Mouse (Mus musculus) 3T3-L1 (cell line): Measurements from ENCODE around the gene Fam129a.
A peak's percentile ranks its signal among the peaks of the same experiment; 100 is the strongest.

ENCODE experiments used
- DNase-seq: peaks from one replicate; pipeline ENCODE4 v3.0.0-alpha.2; 2015; ENCODE audit warnings: low read depth, low spot score

The Fam129a gene

DNA sequence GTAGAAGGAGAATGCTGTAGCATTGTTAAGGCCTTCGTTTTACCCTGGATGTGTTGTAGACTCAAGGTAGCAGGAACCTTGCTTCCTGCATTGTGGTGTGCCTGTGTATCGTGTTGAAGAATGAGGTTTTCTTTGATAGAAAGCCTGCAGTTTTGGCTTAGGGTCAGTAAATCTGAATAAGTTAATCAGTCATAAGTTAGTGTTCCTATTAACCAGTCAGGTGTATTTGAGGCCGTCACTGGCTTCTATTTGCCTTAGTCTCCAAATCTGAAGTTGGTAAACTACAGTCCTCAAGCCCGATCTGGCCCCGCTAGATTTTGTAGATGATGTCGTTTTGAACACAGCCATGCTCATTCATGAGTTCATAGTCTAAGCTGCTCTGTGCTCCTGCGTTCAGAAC is 125.8 kb downstream of the Fam129a start:
- DNase-seq = no peak

DNA sequence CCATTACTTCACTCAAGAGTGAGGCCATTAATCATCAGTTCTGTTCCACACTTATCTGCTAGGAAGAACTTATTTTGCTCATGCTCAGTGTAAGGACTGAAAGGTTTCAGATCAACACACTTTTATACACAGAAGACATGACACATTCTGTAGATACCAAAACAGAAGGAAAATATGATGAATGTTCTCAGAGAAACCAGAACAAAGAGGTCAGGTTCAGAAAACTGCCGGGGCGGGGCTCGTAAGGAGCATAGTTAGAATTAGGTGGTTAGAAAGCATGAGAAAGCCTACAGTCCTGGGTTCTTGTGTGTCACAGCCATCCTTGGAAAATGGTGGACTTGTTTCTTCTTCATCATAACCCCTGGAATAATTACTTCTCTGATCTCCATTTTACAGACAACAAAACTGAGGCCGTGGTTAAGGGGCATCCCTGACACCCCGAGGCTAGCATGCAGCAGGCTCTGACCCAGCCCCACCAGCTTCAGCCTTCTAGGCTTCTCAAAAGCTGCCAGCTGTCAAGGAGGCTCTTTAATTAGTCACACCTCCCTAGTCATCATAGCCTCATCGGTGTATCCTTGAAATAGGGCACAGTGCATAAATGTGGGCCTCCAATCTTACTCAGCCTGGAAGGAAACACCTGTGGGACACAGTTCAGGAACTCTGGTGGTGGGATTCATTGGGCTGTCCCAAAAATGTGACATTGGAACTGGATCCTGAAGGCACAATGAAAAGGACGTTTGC is 127.1 kb downstream of the Fam129a start:
- DNase-seq = no peak

DNA sequence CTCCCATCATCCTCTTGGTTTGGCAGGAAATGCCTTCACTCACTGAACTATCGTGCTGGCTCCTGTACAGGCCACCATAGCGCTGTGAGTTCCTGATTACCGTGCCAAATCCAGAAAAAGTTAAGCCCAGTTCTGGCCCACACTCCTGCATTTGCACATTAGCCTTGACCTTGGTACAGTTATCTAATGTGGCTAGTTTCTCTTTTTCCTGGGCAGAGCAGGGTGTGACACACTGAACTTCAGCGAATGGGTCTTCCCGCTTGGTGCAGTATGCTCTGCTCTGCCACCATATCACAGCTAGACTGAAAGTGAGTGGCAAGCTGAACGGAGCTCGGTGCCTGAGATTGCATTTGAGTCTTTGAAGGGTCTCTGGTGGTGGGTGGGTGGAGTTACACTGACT is 128.4 kb downstream of the Fam129a start:
- DNase-seq = no peak

DNA sequence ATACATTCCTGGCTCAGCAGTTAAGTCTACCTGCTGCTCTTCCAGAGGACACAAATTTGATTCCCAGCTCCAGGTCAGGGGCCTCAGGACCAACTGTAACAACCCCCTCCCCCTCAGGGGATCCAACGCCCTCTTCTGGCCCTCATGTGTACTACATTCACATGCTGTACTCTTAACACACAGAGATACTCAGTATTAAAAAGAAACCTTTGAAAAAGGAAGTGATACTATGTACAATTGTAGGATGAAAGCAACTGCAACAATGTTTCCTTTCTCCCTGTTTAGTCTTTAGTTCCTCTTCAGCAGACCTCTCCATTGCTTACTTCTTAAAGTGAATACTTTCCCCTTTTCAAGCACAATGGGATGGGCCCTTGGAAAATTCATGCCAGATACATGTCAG is 131.8 kb downstream of the Fam129a start:
- DNase-seq = no peak

DNA sequence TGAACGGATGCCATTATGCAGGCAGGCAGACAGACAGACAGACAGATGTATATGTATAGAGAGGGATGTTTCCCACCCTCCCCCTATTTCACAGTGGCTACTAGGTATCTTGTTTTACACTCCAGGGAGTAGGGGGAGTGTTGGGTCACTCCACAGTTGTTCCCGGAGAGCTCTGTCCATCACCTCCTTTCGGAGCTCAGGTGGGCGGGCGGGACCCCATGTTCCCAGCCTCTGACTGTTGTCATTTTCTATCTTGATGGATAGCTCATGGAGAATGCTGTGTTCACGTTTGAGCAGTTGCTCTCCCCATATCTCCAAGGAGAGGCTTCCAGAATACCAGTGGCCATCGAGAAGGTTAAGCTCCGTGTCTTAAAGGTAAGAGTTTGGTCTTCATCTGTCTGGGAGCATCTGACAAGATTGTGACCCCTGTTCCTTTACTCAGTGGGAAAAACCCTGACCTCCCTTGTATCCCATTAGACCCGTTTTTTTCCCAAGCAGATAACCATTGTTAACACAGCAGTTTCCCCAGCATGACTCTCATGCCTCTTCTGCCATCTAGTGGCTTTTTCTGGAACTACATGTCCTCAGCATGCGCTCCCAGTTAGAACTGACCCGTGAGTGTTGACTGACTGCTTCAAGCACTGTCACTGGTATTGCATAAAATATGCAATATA is 134.9 kb downstream of the Fam129a start:
- DNase-seq = peak; percentile 94

DNA sequence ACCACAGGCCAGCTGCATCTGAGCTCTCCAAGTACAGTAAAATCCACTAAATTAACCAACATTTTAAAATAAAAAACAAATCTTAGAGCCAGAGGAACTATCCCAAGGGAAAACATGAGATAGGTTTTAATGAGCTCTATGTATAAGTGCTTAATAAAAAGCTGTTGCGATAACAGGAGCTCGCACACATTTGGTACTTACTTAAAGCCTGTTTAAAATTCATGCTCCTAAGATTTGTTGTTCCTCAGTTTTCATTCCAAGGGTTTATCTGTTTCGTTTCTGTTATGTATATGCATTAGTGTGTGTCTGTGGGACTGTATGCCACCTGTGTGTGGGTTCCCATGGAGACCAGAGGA is 135.4 kb downstream of the Fam129a start:
- DNase-seq = no peak

DNA sequence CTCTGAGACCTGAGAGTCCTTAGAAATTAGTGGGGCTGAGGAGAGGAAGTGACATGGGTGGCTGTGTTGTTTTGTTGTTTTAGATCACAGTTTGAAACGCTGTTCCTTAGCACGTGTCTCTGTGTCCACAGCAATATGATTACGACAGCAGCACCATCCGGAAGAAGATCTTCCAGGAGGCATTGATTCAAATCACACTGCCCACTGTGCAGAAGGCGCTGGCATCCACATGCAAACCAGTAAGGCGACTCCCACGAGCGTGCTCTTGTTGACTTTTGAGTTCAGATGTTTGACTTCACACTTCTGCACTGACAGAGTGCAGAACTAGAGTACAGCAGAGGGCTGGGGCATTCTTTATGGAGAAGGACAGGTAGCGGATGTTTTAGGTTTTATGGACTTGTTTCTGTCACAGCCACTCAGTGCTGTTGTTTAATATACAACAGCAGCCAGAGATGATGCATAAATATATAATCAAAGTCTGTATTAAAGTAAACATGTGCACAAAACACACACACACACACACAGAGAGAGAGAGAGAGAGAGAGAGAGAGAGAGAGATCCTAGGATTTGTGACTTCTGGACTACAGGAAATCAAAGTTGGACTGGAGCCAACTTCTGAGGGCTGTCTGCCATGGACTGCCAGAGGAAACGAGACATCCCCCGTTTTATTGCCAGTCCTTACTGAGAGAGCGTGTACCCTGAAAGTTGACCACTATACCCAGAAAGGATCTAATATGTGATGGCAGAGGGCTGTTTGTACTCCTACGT is 138.2 kb downstream of the Fam129a start:
- peak; percentile 70 for DNase-seq

DNA sequence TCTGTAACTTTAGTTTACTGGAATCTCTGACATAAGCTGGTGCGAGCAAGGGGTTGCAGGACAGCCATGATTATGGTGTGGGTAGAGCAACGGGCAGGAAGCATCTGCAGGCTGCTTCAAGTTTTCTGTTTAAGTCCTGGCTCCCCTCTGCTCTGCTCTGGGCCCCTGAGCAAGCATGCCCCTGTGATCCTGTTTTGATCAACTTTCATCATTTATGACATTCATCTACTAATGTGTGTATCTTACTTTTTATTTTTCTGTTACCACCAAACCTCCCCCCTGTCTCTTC is 138.7 kb downstream of the Fam129a start:
- DNase-seq = no peak

DNA sequence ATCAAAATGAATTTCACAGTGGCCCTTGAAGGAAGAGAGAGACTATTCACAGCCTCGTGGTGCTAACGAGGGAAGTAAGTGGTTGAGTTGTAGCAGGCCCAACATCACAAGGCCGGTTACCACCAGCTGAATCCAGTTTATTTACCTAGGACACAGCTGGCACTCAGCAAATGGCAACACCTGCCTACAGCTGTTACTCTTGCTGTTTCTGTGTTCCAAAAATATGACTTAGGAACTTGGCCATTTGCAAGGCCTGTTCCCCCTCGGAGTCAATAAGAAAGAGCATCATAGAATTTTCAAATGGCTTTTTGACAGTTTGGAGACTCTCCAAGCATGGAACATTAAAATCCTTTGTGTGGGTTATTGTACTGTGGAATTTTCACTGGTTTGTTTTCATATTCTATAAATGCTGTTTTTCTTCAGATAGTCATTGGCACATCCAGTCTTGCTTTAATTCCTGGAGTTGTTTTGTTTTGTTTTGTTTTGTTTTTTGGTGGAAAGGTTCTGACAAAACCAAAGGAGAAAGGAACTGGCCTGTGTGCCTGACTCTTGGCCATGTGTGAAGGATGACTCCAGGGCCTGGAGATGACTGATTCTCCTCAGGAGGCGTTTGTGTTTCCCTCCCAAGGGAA is 139.6 kb downstream of the Fam129a start:
- no peak for DNase-seq

DNA sequence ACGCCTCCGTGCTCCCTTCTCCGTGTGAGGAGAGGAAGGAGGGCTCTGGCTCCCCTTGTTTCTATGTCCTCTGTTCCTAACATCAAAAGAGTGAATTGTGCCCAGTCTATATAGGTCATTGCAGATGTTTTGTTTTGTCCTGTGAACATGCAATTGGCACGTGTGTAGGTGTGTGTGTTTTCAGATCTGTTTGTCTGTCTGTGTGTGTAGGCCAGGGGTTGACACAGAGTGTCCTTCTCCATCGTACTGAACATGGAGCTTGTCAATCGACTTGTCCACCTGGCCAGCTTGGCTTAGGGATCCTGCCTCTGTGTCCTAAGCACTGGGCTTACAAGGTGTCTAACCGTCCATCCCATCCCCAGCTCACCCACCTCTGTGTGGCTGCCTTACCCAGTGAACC is 140.1 kb downstream of the Fam129a start:
- DNase-seq = no peak

DNA sequence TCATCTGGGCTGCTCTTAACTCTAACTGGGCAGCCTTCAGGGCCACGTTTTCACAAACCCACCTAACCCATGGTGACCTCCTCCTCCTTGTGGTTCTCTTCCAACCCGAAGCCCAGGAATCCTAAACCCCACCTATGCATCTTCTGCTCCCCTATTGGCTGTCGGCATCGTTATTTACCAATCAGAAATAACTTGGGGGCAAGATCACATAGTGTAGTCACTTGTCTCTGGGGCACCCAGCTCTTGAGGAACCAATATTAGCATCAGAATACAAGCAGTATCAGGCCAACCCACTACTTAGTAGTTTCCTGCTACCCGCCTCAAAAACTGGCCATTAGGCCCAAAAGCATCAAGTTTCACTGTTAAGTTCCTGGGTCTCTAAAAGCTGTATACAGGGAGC is 141.7 kb downstream of the Fam129a start:
- no peak for DNase-seq

DNA sequence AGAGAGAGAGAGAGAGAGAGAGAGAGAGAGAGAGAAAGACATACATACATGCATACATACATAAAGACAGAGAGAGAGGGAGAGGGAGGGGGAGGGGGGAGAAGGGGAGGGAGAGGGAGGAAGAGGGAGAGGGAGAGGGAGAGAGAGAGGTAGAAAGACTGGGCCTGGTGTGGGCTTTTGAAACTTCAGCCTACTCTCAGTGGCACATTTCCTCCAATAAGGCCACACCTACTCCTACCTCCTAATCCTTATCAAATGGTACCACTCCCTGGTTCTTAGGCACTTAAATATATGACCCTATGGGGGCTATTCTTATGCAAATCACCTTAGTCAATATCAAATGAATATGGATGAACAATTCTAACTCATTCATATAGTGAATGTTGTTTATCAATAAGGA is 142.6 kb downstream of the Fam129a start:
- no peak for DNase-seq

DNA sequence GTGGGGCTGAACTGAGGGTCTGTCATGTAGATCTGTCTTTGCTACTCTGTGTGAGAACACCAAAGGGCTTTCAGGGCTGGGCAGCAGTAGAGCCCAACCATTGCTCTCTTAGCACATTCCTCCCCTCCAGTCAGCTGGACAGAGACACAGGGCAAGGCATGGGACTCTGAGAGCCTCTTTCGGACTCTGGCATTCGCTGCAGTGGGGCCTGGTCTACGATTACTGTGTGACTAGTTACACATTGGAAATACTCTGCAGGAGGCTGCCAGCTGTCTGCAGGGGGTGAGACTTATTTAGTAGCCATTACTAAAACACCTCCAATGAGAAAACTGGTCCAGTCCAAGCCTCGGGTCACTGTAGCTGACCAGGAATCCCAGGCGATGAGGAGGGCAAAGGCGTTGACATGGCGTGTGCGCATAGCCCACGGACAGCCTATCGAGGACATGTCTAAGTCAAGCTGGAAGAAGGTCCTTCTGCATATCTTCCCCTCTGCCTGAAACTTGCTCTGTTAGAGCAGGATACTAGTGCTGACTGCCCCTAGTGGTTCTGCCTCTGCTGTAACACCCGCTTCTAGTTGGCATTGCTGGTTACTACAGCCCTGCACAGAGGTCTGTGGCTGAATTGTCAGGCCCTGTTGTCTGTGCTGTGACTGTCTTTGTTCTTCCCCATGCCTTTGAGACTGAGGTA is 145.2 kb downstream of the Fam129a start:
- no peak for DNase-seq

DNA sequence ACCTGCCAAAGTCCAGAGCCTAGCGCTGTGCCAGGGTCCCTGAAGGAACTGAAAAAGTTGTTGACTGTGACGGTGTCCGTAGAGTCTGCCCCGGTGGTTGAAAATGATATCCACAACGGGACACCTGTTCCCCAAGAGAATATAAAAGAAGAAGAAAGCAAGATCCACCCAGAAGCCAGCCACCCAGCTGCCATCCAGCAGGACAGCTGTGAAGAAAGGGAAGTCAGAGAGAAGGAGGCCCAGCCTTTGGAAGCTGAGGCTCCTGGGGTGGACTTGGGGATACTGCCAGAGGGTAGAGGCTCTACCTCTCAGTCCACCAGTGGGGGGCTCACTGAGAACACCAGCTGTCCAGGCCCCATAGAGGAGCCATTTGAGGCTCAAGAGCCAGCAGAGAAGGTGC is 146.6 kb downstream of the Fam129a start:
- DNase-seq = no peak

DNA sequence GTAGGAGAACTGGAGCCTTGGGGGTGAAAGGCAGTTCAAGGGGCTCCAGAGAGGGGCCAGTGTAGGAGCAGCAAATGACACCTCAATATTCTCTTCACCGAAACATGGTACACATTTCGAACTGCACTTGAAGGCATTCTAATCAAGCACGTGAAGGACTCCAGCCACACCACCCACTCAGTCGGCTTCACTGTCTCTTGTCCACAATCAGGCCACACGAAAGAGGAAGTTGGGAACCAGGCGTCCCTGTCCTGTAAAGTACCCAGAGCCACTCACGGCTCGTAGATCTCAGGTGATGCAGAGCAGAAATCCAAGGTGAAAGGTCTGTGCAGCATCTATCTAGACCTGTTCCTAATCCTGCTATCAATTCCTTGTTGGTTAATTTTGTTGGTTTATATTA is 147.6 kb downstream of the Fam129a start:
- DNase-seq = no peak

DNA sequence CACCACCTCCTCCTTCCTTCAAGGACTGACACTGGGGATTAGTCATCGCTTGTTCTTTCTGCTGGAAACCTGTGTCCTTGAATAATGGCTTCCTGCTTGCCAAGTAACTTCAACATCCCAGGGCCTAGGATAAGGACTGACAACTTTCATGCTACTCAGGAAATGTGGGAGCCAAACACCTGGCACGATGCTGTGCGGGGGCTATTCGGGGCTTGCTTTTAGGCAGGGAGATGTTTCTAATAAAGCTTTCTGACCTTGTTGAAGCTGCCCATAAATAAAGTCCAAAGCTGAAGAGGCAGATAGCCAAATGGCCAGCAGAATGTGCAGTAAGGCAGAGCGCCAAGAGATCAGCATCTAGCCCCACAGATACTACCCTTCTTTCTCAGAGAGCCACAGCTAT is 148.9 kb downstream of the Fam129a start:
- peak; percentile 49 for DNase-seq

DNA sequence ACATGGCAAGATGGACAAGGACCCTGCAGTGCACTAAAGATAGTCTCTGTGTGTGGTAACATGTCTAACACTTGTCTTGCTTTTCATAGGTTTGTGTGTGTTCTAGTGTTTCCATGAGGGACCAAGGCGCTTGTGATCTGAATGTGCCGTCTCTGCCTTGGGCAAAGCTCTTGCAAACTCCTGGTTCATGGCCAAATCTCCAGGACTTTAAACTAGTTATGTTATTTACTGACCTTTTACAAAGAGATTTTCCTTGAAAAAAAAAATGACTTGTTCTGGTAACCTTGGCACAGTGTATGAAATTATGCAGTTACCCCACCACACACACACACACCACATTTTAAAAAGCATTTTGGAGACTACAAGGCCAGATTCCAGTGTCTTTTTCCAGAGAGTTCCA is 149.6 kb downstream of the Fam129a start:
- no peak for DNase-seq

DNA sequence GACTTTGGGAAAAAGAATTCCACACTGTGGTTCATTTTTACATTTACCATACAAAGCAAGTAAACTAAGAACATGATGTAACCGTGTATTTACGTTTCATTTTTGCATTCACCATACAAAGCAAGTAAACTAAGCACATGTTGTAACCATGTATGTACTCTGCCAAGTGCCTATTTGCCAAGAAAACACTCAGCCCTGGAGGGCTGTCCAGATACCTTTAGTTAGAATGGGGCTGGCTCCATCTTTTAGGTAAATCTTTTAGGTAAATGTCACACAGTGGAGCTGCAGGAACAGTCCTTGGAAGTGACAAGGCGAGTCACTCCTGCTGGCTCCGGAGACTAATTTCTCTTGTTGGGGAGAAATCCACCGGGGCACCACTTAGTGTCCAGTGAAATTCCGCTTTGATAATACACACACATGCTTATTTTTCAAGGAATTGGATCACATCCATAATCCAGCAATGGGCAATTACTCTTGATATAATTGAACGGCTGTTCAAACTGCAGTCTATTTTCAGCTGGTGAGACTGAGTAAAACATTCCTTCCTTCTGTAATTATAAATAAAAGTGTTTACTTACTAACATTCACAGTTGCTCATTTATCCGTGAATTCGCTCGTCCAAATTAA is 150.5 kb downstream of the Fam129a start:
- peak; percentile 10 for DNase-seq

DNA sequence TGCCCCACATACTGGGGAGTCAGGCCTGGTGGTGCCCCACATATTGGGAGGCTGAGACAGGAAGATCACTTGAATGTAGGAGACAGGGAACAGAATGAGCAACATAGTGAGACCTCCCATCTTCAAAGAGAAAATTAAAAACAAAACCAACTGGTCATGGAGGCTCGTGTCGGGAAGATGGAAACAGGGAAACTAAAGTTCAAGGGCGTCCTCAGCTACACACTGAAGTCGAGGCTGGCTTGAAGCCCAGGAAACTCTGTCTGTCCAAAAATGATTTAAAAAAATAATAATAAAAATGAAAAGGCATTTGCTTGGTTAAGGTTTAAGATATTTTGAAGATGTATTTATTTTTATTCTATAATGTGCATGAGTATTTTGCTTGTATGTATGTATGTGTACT is 152.8 kb downstream of the Fam129a start:
- no peak for DNase-seq

DNA sequence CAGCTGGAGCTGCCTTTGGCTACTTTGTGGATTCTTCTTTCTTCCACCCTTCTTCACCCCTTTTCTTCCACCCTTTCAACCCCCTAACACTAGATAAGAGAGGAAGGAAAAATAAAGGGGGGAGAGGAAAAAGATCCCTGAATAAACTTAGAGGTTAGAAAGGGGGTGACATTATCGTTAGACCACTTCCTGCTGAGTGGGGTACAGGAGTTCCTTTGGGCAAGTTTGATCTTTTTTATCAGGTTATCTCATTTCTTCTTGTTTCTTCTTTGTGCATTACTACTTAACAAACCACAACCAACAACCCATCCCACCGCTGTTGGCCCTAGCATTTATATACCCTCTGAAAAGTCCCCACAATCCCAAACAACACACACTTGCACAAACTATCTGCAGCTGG is 154.6 kb downstream of the Fam129a start:
- DNase-seq = no peak

DNA sequence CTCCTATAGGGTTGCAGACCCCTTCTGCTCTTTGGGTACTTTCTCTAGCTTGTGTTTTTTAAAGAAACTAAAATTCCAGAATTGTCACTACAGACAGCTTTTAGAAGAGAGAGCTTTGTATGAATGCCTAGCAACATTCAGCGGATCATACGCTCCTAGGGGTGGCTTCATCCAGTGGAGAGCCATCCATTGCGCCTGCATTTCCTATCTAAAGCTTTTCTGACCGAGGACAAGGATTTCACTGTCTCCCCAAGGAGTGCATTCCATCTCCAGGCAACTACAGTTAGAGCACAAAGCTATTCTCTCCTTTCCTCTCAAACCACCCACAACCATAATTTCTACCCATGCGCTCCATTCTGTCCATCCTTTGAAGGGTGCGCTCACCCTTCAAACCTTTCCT is 155.4 kb downstream of the Fam129a start:
- no peak for DNase-seq

DNA sequence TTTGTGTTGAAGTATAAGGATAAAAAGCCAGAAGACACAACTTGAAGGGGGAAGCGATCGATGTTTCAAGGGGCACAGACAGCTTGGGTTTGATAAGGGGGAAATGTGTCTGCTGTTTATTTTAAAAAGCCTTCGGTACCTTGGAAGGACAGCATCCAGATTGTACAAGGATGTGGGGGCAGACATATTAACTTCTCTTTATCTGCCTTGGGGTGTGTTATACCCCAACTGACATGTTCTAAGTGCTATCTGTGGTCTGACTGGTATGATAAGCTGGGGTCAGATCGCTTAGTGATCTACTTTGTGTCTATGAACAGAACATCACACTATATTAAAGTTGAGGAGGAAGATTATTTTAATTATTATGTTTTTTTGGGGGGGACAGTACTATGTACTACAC is 157.2 kb downstream of the Fam129a start:
- no peak for DNase-seq
